Mouse (Mus musculus): ENCODE results near the gene Col27a1. TPM values are rescaled to one million over a fixed set of nuclear protein-coding genes. Genes with fewer than 3 reads are reported as not detected.

Gene Col27a1
- 19.3 and 21.8 TPM in 2 replicates for polyA plus RNA-seq (2016; fragmentation: Nextera tagmentation; extraction: Ambion mirVana)

DNA sequence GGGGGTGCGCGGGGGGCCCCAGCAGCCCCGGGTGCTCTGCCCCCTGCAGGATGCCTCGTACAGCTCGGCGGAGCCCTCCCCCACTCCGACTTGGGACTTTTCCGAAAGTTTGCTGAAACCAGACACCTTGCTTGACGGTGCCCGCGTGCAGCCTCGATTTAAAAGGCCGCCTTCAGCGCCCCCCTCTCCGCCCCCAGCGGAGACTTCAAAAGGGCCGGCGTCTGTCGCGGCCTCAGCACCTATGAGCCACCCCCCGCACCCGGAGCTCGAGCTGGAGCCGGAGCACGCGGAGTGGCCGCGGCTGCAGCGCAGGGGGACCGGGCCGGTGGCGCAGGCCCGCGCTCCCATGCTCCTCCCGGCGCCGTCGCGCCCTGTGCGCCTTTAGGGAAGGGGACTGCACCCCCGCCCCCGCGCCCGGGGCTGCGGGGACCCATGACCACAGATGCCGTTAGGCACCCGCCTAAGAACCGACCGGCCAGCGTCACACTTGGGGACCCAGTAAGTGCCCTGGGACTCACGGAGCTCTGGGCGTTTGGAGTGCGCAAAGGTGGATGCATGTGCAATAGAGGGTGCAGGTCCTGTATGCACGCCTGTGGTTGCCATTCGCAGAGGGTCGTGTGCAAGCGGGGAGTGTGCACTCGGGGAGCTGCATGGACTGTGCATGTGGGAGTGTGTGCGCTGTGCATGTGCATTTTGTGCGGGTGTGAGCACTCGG, at the start of gene Col27a1:
Gene Col27a1, plus strand, starts transcription at position 98 of the 715 bp plus-strand sequence.
- Histone ChIP-seq H3K36me3 (no peaks in the 10 kb centered on the region), H3K4me3 (peak within 1 kb of the TSS; percentile 69), H3K4me2 (replicated peaks) (peak within 1 kb of the TSS; percentile 87), H3K27me3 (peaks cover 13% of the 10 kb centered on the region; the same call in 1 of the 2 replicates), H3K4me1 (peaks cover 21% of the 10 kb centered on the region; the same call in 1 of the 2 replicates), H3K27ac (peak within 1 kb of the TSS; percentile 14; the same call in 1 of the 2 replicates), H3K9ac (peak within 1 kb of the TSS; percentile 58), H3K9me3 (no peaks in the 10 kb centered on the region)
- ATAC-seq (ENCODE audit: insufficient number of reproducible peaks, insufficient read depth, low FRiP score, low TSS enrichment), result peak; percentile 23; the same call in 1 of the 2 replicates
- WGBS, result under 1% methylated on average over 59 of the region's 61 CpGs

- no peaks in the 10 kb centered on the region for H3K4me1 ChIP-seq
- H3K4me3 ChIP-seq, result no peak overlapping the region
- H3K27me3 ChIP-seq, result peaks cover 6% of the 10 kb centered on the region
- H3K4me2 ChIP-seq (replicated peaks), result no peak overlapping the region
- no peak overlapping the region for H3K27ac ChIP-seq
- H3K9me3 ChIP-seq, result no peaks in the 10 kb centered on the region
- no peak for ATAC-seq (ENCODE audit: insufficient number of reproducible peaks, insufficient read depth, low FRiP score, low TSS enrichment)
- 90% methylated on average over 4 of the region's 4 CpGs for WGBS
- no peak overlapping the region for H3K9ac ChIP-seq
- H3K36me3 ChIP-seq, result no peaks in the 10 kb centered on the region
Observed at GRCm38 (mm10) chr4:63165636-63166035, 48.2 kb upstream of the Col27a1 start.

DNA sequence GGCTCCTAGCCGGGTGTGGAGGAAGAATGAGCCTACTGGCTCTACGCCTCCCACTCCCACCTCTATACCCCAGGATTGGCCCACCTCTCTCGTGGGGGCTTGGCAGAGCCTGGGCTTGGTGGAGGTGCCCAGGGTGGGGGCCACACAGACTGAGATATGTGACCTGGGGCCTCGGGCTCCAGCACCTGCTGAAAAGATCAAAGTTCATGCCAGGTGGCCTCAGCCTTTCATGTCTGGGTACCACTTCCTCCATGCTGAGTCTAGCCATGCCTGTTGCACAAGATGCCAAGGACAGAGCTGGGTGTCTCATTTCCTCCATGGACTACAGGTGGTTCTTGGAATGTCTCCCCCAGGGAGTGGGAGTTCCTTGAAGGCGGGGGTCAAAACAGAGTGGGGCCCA, 47.5 kb upstream of the Col27a1 start:
- WGBS, result 80% methylated on average over 5 of the region's 5 CpGs
- no peak for ATAC-seq (ENCODE audit: insufficient number of reproducible peaks, insufficient read depth, low FRiP score, low TSS enrichment)

DNA sequence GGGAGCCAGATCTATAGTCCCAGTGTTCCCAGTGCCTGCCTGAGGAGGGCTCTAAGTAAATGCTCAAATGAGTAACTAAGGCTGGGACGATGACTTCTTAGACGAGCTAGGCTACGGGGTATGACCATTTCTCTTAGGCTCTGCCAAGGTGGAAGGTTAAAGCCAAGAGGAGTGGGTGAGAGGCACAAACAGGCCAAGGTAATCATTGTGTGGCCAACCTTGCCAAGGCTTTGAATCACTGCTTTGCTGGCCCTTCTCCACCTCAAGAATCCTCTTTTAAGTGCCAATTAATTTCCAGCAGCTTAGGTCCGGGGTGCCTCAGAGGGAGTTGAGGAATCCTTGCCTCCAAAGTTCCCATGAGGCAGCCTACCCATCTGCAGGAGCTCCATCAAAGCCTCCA, 43.7 kb upstream of the Col27a1 start:
- Histone ChIP-seq H3K4me2 (replicated peaks) (no peak overlapping the region), H3K4me3 (no peak overlapping the region), H3K27ac (no peak overlapping the region), H3K9me3 (no peaks in the 10 kb centered on the region), H3K36me3 (no peaks in the 10 kb centered on the region), H3K4me1 (no peaks in the 10 kb centered on the region), H3K27me3 (peaks cover 16% of the 10 kb centered on the region), H3K9ac (no peak overlapping the region)
- 89% methylated on average over 4 of the region's 4 CpGs for WGBS
- no peak for ATAC-seq (ENCODE audit: insufficient number of reproducible peaks, insufficient read depth, low FRiP score, low TSS enrichment)

More for the DNA sequence above, 47.5 kb upstream of the Col27a1 start:
- no peak overlapping the region for H3K27ac ChIP-seq
- H3K9me3 ChIP-seq, result no peaks in the 10 kb centered on the region
- H3K4me2 ChIP-seq (replicated peaks), result no peak overlapping the region
- H3K9ac ChIP-seq, result no peak overlapping the region
- no peaks in the 10 kb centered on the region for H3K4me1 ChIP-seq
- H3K4me3 ChIP-seq, result no peak overlapping the region
- H3K27me3 ChIP-seq, result peaks cover 12% of the 10 kb centered on the region
- no peaks in the 10 kb centered on the region for H3K36me3 ChIP-seq

- H3K4me1 ChIP-seq, result no peaks in the 10 kb centered on the region
- no peak overlapping the region for H3K4me2 ChIP-seq (replicated peaks)
- H3K4me3 ChIP-seq, result no peak overlapping the region
- no peak overlapping the region for H3K9ac ChIP-seq
- H3K27ac ChIP-seq, result no peak overlapping the region
- no peak for ATAC-seq (ENCODE audit: insufficient number of reproducible peaks, insufficient read depth, low FRiP score, low TSS enrichment)
- H3K36me3 ChIP-seq, result no peaks in the 10 kb centered on the region
- no peaks in the 10 kb centered on the region for H3K9me3 ChIP-seq
- H3K27me3 ChIP-seq, result peaks cover 16% of the 10 kb centered on the region
- WGBS, result 52% methylated on average over 24 of the region's 24 CpGs
Observed at GRCm38 (mm10) chr4:63171122-63171521, 42.7 kb upstream of the Col27a1 start.

DNA sequence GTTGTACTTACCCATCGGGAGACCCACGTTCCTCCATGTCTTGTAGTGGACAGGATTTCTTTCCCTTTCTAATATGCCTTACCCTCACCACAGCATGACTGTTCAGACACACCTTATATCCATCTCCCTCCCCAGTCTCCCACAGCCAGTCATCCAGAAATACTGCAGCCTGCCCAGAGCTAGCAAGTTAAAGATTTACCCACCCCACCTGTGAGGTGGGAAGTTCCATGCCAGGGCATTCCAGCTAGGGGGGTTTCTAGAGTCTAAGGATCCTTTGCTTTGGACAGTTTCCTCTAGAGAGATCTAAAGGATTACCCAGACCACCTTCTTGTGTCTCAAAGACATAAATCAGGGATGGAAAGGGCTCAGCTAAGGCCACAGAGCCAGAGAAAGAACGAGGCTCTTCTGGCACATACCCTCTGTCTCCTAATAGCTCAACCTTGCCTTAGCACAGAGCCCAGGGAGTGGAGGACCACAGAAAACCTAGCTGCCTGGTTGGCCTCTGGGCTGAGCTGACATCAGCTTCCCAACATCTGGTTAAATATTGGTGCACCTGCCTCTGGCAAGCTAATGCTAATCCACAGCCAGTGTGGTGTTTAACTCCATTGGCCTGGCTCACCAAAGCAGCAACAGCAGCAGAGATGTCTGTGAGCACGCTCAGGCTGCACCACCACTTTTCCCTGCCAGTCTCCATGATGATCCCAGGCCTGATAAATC, 41.7 kb upstream of the Col27a1 start, which contains the start of gene Kif12:
Gene Kif12, minus strand, starts transcription at position 163 of the 717 bp plus-strand sequence.
- 80% methylated on average over 4 of the region's 4 CpGs for WGBS
- H3K9me3 ChIP-seq, result no peaks in the 10 kb centered on the region
- H3K4me1 ChIP-seq, result no peaks in the 10 kb centered on the region

DNA sequence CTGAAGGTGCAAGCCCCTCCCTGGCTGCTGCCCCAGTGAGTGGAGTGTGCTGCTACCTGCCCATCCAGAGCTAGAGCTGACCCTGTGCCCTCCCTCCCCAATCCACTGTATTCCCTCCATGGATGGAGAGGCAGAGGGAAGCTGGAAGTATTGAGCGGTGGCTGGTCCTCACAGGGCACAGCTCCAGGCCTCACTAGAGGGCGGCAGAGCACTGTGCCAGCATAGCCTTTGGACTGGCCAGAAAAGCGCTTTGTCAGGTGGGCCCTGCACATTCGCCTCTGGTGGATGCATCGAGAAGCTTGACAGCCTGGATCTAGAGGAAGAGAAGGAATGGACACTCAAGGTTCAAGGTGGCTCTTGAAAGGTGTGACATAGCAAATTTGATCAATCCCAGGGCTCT, 32.2 kb upstream of the Col27a1 start:
- Histone ChIP-seq H3K4me2 (replicated peaks) (no peak overlapping the region), H3K36me3 (no peaks in the 10 kb centered on the region), H3K27ac (no peak overlapping the region), H3K9ac (no peak overlapping the region), H3K4me1 (peaks cover 6% of the 10 kb centered on the region; the same call in 1 of the 2 replicates), H3K27me3 (no peaks in the 10 kb centered on the region), H3K9me3 (no peaks in the 10 kb centered on the region), H3K4me3 (no peak overlapping the region)
- ATAC-seq (ENCODE audit: insufficient number of reproducible peaks, insufficient read depth, low FRiP score, low TSS enrichment), result peak; percentile 80
- 9% methylated on average over 5 of the region's 5 CpGs for WGBS

More for the DNA sequence above, 41.7 kb upstream of the Col27a1 start, which contains the start of gene Kif12:
- Histone ChIP-seq H3K27ac (no peak within 1 kb of the TSS), H3K4me3 (no peak within 1 kb of the TSS), H3K27me3 (peaks cover 16% of the 10 kb centered on the region), H3K4me2 (replicated peaks) (no peak within 1 kb of the TSS), H3K9ac (no peak within 1 kb of the TSS), H3K36me3 (no peaks in the 10 kb centered on the region)
- no peak for ATAC-seq (ENCODE audit: insufficient number of reproducible peaks, insufficient read depth, low FRiP score, low TSS enrichment)

DNA sequence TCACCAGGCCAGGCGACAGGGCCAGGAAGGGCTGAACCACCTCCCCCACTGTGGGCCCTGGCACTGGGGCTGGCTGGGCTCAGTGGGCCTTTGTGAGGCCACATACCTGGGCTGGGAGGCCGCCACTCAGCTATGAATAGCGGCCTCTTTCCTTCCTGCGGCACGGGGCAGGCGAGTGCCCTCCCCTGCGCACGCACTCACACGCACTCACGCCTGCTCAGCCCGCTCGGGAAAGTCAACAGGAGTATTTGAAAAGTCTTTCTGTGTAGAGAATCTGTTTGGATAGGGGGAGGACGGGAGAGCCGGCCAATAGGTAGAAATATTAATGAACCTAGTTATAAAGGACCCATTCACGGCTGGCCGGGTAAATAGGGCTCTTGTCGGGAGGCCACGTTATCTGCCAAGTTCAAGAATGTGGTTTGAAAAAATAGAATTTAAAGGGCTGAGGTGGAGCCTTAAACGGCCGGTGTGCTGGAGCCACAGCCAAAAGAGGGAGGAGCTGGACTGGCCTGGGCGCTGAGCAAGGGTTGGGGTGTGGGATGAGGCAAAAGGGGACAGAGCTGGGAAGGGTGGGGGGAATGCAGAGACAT, 27.4 kb upstream of the Col27a1 start:
- WGBS, result 49% methylated on average over 21 of the region's 21 CpGs
- no peak overlapping the region for H3K4me3 ChIP-seq
- no peak for ATAC-seq (ENCODE audit: insufficient number of reproducible peaks, insufficient read depth, low FRiP score, low TSS enrichment)
- H3K36me3 ChIP-seq, result no peaks in the 10 kb centered on the region
- peak overlapping the region; percentile 81 for H3K27ac ChIP-seq
- H3K9ac ChIP-seq, result no peak overlapping the region
- H3K4me2 ChIP-seq (replicated peaks), result no peak overlapping the region
- H3K9me3 ChIP-seq, result no peaks in the 10 kb centered on the region
- no peaks in the 10 kb centered on the region for H3K27me3 ChIP-seq
- H3K4me1 ChIP-seq, result peaks cover 17% of the 10 kb centered on the region

- Histone ChIP-seq H3K9me3 (no peaks in the 10 kb centered on the region), H3K27ac (peak overlapping the region; percentile 52; the same call in 1 of the 2 replicates), H3K9ac (no peak overlapping the region), H3K4me3 (no peak overlapping the region), H3K36me3 (no peaks in the 10 kb centered on the region), H3K4me2 (replicated peaks) (no peak overlapping the region), H3K27me3 (no peaks in the 10 kb centered on the region), H3K4me1 (peaks cover 16% of the 10 kb centered on the region)
- WGBS, result 30% methylated on average over 5 of the region's 5 CpGs
- ATAC-seq (ENCODE audit: insufficient number of reproducible peaks, insufficient read depth, low FRiP score, low TSS enrichment), result 0 out of 2 replicates have a peak, but pooled peaks have one; percentile 58
Observed at GRCm38 (mm10) chr4:63191641-63192040, 22.2 kb upstream of the Col27a1 start.

DNA sequence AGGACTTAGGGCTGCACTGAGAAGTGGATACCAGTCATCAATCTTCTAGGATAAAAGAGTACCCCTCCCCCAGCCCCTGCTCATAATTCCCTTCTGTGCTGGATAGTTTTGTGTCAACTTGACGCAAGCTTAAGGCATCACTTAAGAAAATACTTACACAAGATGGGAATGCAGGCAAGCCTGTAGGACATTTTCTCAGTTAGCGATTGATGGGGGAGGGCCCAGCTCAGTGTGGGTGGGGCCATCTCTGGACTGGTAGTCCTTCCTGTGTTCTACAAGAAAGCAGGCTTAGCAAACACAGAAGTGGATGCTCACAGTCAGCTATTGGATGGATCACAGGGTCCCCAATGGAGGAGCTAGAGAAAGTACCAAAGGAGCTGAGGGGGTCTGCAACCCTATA, 19.4 kb upstream of the Col27a1 start:
- Histone ChIP-seq H3K36me3 (no peaks in the 10 kb centered on the region), H3K4me2 (replicated peaks) (no peak overlapping the region), H3K4me1 (peaks cover 16% of the 10 kb centered on the region), H3K4me3 (no peak overlapping the region), H3K9ac (no peak overlapping the region), H3K27ac (no peak overlapping the region), H3K27me3 (no peaks in the 10 kb centered on the region), H3K9me3 (no peaks in the 10 kb centered on the region)
- WGBS, result 61% methylated on average over 2 of the region's 2 CpGs
- no peak for ATAC-seq (ENCODE audit: insufficient number of reproducible peaks, insufficient read depth, low FRiP score, low TSS enrichment)

GRCm38 (mm10) chr4:63199366-63199765, 14.4 kb upstream of the Col27a1 start:
- WGBS, result 85% methylated on average over 5 of the region's 5 CpGs
- Histone ChIP-seq H3K27me3 (no peaks in the 10 kb centered on the region), H3K36me3 (no peaks in the 10 kb centered on the region), H3K27ac (no peak overlapping the region), H3K4me1 (no peaks in the 10 kb centered on the region), H3K9me3 (no peaks in the 10 kb centered on the region), H3K4me2 (replicated peaks) (no peak overlapping the region), H3K4me3 (no peak overlapping the region), H3K9ac (no peak overlapping the region)
- ATAC-seq (ENCODE audit: insufficient number of reproducible peaks, insufficient read depth, low FRiP score, low TSS enrichment), result no peak

All from embryonic facial prominence, embryonic 12.5 days (tissue).